Mouse (Mus musculus): ENCODE results near the gene Tmem191c. TPM values are rescaled to one million over a fixed set of nuclear protein-coding genes. Genes with fewer than 3 reads are reported as not detected.

The Tmem191c gene
- total RNA-seq, 2 experiments from 2014 or later: 1.2 to 1.6 TPM

DNA sequence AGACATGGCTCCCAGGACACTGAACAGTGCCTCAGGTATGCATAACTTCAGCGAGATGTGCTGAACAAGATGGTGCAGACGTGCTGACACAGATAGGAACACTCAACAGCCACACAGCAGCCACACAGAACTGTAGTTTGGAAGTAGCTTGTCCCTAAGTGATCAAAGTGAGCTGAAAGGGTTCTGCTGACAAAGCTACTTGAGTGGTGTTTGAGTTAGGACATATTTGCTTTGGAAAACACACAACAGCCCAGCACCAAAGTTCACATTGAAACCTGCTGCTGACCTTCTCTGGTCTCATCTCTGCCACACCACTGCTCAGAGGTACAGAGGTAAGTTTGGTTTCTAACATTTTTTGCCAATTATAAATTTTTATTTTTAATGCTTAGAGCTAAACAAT, 55.2 kb downstream of the Tmem191c start, which contains the start of gene Serpind1:
Gene Serpind1, plus strand, starts transcription at position 256 of the 400 bp plus-strand sequence.
- no peak for DNase-seq

- no peak for DNase-seq
Observed at GRCm38 (mm10) chr16:17331855-17332254, 56.0 kb downstream of the Tmem191c start.

Other genes with a start within 250 kb of the Tmem191c start
- 1 to 10 TPM; 1.0 to 1.6 TPM for gene Ypel1, start 206.4 kb upstream of the Tmem191c start, total RNA-seq (2021)
- 10 to 100 TPM; 32.4 to 39.4 TPM for gene Ppil2, start 164.8 kb upstream of the Tmem191c start, total RNA-seq (2021)
- not detected for gene 2610318N02Rik, start 150.9 kb upstream of the Tmem191c start, total RNA-seq (2021)
- 10 to 100 TPM; 13.8 to 22.2 TPM for gene Sdf2l1, start 143.7 kb upstream of the Tmem191c start, total RNA-seq (2021)
- 1 to 10 TPM; 2.3 to 3.1 TPM for gene Ydjc, start 131.5 kb upstream of the Tmem191c start, total RNA-seq (2021)
- gene Ccdc116, start 128.8 kb upstream of the Tmem191c start, total RNA-seq (2021): under 1 TPM in 1 of 2 experiments, not detected in 1; 0.08 TPM
- 100 to 1,000 TPM; 116 to 120 TPM for gene Ube2l3, start 73.4 kb upstream of the Tmem191c start, total RNA-seq (2021)
- under 1 TPM; 0.07 to 0.26 TPM for gene Rimbp3, start 67.5 kb upstream of the Tmem191c start, total RNA-seq (2021)
- gene Hic2, start 42.5 kb upstream of the Tmem191c start, total RNA-seq (2021): 1 to 10 TPM; 1.3 to 1.5 TPM
- gene Serpind1, start 55.3 kb downstream of the Tmem191c start, total RNA-seq (2021): 1 to 10 TPM; 1.2 to 1.3 TPM
- 10 to 100 TPM; 15.8 to 17.0 TPM for gene Snap29, start 129.9 kb downstream of the Tmem191c start, total RNA-seq (2021)
- gene Pi4ka, start 130.2 kb downstream of the Tmem191c start, total RNA-seq (2021): 10 to 100 TPM; 54.9 to 63.4 TPM
- 10 to 100 TPM; 28.9 to 29.4 TPM for gene Crkl, start 175.9 kb downstream of the Tmem191c start, total RNA-seq (2021)
- under 1 TPM in 1 of 2 experiments, not detected in 1; 0.18 TPM for gene Aifm3, start 213.5 kb downstream of the Tmem191c start, total RNA-seq (2021)
- gene Lztr1, start 232.6 kb downstream of the Tmem191c start, total RNA-seq (2021): 10 to 100 TPM; 31.8 to 32.1 TPM

Data from heart, adult 18-20 months (tissue).